Mouse (Mus musculus) bone marrow macrophage, adult 2 months (primary cell): Measurements from ENCODE around the gene Rdh8.

Source experiments
- CTCF ChIP-seq: IDR thresholded peaks from 2 replicates; pipeline ENCODE4 v1.5.1; 2012; ENCODE audit warnings: low read depth, mild to moderate bottlenecking, low read length, moderate library complexity
- POLR2A ChIP-seq: IDR thresholded peaks from 2 replicates; pipeline ENCODE4 v1.6.1; 2012; ENCODE audit warnings: mild to moderate bottlenecking, low read depth, low read length, borderline replicate concordance

- TF ChIP-seq CTCF (no peak), POLR2A (no peak)
Observed at GRCm38 (mm10) chr9:20790345-20790744, 28.0 kb upstream of the Rdh8 start.
